Mouse (Mus musculus): ENCODE data around the gene Eef2k.
A peak's percentile ranks its signal among the peaks of the same experiment; 100 is the strongest.

Gene Eef2k

GRCm38 (mm10) chr7:120843852-120844435, 1.3 kb downstream of the Eef2k start:
- DNase-seq (ENCODE audit: low spot score in 2 of 2), result peak in 1 of 2 experiments; percentile 38

DNA sequence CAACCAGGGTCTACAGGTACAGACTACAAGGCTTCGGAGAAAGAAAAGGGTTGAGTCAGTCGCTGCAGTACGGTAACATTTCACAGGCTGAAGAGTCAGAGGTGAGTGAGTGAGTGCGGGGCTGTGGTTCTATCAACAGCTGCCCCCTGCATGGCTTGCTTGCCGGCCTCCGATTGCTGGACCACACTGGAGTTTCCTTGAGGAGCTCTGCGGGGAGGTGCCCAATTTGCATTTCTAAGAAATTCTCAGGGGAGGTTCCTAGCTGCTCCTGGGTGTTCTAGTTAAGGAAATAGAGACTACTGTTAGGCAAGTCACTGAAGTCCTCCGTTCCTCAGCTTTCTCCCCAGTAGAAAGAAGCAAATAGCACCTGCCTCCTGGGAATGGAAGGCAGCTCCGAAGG, 2.1 kb downstream of the Eef2k start:
- no peak for DNase-seq (ENCODE audit: low spot score in 2 of 2)

DNA sequence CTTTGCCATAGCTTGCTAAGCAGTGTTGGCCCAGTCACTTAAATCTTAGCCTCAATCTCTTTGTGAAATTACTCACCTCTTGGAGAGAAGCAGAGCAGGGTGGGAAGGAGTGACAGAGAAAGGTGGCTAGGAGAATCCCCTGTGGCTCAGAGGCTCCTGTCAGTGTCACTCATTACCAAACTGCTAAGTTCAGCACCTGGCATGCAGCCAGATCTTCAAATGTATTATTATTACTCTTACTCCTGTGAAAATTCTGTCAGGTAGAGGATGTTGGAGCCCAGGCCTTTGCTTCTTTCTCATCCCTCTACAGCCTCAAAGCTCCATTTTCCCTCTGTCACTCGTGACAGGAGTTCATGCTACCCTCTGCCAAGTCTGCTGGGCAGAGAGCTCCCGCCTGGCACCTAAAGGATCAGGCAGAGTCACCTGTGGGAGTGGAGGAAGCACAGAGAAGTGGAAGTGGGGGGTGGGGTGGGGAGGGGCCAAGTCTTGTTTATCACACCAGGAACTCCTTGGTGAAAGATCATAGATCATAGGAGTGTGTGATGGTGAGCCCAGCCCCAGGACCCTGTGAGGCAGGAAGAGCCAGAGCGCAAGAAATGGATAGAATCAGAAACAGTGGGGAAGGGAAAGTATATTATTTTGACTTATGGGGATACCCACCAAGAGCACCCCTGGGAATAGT, 6.3 kb downstream of the Eef2k start:
- no peak for DNase-seq (ENCODE audit: low spot score in 2 of 2)

DNA sequence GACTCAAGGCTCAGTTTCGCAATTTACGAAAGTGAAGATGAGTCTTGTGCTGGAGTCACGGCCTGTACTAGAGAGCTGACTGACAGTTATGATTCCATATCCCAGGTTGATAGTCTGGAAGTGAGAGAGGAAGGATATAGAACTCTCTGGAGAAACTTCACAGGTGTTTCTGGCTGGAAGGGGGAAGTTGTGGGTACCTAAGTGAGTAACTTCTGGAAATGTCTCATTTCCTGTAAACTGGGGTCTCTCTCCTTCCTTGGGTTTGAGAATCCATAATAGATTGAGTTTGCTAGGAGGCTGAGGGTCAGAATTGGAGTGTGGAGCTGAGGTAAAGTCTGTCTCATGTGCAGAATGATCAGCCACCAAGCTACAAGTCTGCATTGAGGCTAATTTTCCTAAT, 7.5 kb downstream of the Eef2k start:
- no peak for DNase-seq (ENCODE audit: low spot score in 2 of 2)

DNA sequence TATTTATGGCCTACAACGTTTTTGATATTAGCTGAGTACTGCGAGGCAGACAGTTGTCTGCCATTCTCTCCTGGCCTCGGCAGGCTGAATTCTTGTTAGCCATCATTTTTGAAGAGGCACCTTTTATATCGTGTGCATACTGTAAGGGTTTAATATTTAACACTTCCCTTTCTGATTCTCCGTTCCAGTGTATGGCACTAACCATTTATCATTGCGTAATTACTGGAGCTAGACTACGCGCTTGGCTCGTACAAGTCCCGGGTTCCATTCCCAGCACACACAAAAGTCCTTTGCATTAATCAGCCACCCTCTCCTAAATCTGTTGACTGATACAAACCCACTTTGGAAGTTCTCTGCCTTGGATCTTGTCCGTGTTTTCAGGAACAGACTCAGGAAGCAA, 17.2 kb downstream of the Eef2k start:
- DNase-seq (ENCODE audit: low spot score in 2 of 2), result no peak

DNA sequence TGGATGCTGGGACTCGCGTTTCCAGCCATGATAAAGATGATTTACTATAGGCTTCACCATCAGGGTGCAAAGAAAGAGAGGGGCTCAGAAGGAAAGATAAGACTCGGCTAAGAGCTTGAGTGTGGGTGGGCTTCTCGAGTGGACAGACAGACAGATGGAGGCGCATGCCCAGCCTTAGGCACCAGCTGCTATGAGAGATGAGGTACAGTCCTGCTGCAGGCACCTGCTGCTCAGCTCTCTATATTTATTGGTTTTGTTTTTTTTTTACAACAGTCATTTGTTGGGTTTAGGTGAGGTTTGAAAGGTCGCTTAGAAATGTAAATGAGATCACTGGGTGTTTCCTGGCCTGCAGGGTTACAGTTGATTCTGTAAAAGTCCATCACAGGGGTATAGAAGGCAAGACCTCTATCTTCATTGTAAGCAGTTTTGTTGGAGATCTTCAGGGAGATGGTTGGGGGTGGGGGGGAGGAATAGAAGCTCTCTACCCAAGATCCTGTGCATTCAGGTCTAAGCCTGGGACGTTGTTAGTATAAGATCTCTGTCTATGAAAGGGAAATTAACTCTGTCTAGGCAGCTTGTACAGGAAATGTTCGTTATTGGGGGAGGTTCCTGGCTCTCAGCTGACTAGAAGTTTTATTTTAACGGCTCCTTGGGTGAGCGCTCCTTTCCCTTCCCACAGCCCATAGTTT, 18.3 kb downstream of the Eef2k start:
- no peak for DNase-seq (ENCODE audit: low spot score in 2 of 2)

DNA sequence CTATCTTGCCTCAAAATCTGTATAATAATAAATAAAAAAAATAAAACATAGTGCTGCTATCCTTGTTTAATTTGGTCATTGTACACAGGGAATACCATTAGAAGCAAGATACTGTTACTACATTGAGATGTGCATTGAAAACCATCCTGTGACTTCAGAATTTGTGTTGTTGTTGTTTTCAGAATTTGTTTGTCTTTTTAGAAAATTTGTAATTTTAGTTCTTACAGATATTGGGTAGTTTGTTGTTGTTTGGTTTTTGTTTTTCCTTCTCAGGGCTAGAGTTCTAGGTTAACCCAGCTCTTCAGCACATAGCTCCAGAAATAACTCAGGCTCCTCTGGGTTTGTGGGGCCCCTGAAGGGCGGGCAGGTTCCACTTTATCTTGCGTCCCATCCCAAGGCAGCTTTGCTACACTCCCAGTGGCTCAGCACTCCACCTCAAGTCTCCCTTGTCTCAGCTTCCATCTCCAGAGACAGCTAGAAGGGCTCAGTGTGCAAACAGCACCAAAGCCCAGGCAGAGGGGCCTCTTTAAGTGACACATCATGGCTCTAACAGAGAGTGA, 18.9 kb downstream of the Eef2k start:
- no peak for DNase-seq (ENCODE audit: low spot score in 2 of 2)

GRCm38 (mm10) chr7:120862196-120862595, 19.6 kb downstream of the Eef2k start:
- DNase-seq (ENCODE audit: low spot score in 2 of 2), result no peak

GRCm38 (mm10) chr7:120862626-120863025, 20.0 kb downstream of the Eef2k start:
- DNase-seq (ENCODE audit: low spot score in 2 of 2), result no peak

GRCm38 (mm10) chr7:120863476-120863875, 20.8 kb downstream of the Eef2k start:
- no peak for DNase-seq (ENCODE audit: low spot score in 2 of 2)

GRCm38 (mm10) chr7:120865100-120865499, 22.5 kb downstream of the Eef2k start:
- peak in 1 of 2 experiments; percentile 23 for DNase-seq (ENCODE audit: low spot score in 2 of 2)

- DNase-seq (ENCODE audit: low spot score in 2 of 2), result no peak
Measured at GRCm38 (mm10) chr7:120865832-120866231, 23.2 kb downstream of the Eef2k start.

- DNase-seq (ENCODE audit: low spot score in 2 of 2), result no peak
Measured at GRCm38 (mm10) chr7:120866684-120867083, 24.1 kb downstream of the Eef2k start.

GRCm38 (mm10) chr7:120867720-120868119, 25.1 kb downstream of the Eef2k start:
- no peak for DNase-seq (ENCODE audit: low spot score in 2 of 2)

DNA sequence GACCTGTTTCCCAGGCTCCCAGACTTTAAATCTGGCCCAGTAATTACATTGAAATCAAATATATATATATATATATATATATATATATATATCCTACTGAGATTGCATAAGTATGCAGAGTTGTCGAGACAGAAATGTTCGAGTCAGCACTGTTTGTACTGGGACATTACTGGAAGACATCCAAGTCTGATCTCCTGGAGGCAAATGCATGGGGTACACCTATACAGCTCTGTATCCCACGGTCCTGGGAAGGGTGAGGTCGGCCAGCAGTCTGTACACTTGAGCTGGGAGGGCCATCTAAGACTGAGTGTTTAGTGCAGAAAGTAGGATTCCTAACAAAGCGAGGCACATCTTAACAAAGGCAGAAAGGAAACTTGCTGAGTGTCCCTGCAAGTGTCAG, 27.3 kb downstream of the Eef2k start:
- peak in 1 of 2 experiments; percentile 18 for DNase-seq (ENCODE audit: low spot score in 2 of 2)

DNA sequence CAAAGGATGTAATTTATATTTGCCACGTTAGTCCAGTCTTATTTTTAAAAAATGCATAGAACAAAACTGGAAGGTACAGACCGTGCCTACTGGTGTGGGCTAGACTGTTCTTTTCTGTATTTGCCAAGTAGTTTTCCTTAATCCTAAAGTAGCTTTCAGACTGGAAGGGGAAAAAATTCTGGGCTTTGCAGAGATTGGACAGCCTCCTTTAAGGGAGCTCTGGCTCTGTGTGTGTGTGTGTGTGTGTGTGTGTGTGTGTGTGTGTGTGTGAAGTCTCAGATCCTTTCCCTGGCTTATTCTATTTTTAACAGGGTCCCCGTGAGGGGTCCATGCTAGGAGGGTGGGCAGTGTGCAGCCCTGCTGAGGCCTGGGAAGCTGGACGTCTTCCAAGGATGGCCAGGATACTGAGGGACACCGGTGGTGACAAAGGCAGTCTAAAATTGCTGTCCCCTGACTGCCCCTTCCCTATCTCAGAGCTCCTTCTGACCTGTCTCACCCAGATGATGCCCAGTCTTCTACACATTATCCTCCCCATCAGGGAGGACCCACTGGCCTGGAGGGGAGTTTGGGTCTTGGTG, 27.9 kb downstream of the Eef2k start:
- no peak for DNase-seq (ENCODE audit: low spot score in 2 of 2)

DNA sequence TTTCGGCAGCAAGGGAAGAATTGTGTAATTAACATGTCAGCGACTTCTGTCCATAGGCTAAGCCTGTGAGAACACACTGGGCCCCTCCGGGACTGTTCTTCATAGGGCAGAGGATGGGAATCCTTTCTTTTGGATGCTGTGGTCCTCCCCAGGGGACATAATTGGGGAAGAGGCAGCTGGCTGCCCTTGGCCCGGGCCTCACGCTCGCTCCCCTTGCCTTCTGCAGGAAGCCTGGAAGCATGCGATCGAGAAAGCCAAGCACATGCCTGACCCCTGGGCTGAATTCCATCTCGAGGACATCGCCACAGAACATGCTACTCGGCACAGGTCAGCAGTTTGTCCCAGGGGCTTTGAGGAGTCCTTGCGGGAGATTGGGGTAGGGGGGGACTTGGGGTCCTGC, 30.5 kb downstream of the Eef2k start:
- DNase-seq (ENCODE audit: low spot score in 2 of 2), result no peak

DNA sequence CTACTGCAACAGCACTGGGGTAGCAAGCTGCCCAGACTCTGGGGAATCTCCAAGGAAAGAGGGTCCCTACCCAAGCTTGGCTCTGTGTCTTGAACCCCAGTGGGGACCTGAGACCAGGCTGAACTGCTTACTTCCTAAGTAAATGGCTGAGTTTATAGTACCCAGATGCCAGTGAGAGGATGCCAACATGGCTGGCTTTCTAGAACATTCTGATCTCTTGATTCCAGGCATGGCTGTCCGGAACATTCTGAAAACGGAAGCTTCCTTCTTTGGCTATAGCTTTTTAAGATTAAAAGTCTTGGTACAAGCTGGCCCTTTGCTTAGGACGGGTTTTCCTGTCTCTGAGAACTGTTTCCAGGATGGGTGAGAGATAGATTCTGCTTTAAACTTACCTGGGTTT, 31.4 kb downstream of the Eef2k start:
- DNase-seq (ENCODE audit: low spot score in 2 of 2), result no peak

- no peak for DNase-seq (ENCODE audit: low spot score in 2 of 2)
Measured at GRCm38 (mm10) chr7:120874764-120875539, 32.3 kb downstream of the Eef2k start.

- no peak for DNase-seq (ENCODE audit: low spot score in 2 of 2)
Measured at GRCm38 (mm10) chr7:120875540-120876388, 33.1 kb downstream of the Eef2k start.

DNA sequence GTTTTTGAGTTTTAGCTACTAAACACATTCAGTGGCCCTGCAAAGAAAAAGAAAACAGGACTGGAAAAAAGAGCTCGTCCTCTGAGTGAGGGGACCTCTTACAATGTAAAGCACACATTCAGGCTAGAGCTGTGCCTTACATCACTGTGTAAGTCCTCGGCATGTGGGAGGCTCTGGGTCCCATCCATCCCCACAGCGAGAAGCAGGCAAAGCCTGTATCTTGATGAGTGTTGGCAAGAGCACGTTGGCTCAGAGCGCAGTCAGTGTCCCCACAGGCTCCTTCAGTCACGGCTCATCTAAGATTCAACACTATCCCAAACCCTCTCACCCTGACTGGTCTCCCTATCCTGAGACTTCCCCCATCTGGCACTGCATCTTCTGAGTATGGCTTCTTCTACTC, 35.6 kb downstream of the Eef2k start:
- peak in 1 of 2 experiments; percentile 14 for DNase-seq (ENCODE audit: low spot score in 2 of 2)
